23 mouse cellular contexts compared by ENCODE assay signal in genomic region chr2:180402851-180403459, GRCm38 (mm10). TPM values are rescaled to one million over a fixed set of nuclear protein-coding genes. Genes with fewer than 3 reads are reported as not detected.
"Had no signal": no experiment of that assay in that cellular context is flagged by ENCODE, and none has a peak within 500 bp of the region (broad histone marks: within the 10 kb centered on the region; RNA-seq: fewer than 3 reads in every experiment).

No protein-coding gene starts in this region.

- H3K4me3 ChIP-seq: heart, embryonic 13.5 days; heart, embryonic 15.5 days; hindbrain, embryonic 10.5 days; hindbrain, embryonic 12.5 days; intestine, embryonic 15.5 days; limb, embryonic 13.5 days; limb, embryonic 15.5 days; liver, embryonic 13.5 days; liver, embryonic 15.5 days had no signal

- H3K36me3 ChIP-seq: heart, embryonic 15.5 days; hindbrain, embryonic 10.5 days; hindbrain, embryonic 12.5 days; intestine, embryonic 15.5 days; limb, embryonic 13.5 days; limb, embryonic 15.5 days; liver, embryonic 13.5 days; liver, embryonic 15.5 days had no signal

- H3K9me3 ChIP-seq: heart, embryonic 13.5 days; heart, embryonic 15.5 days; hindbrain, embryonic 10.5 days; hindbrain, embryonic 12.5 days; intestine, embryonic 15.5 days; limb, embryonic 13.5 days; limb, embryonic 15.5 days; liver, embryonic 13.5 days; liver, embryonic 15.5 days had no signal

- H3K27ac ChIP-seq: heart, embryonic 13.5 days; heart, embryonic 15.5 days; hindbrain, embryonic 10.5 days; hindbrain, embryonic 12.5 days; hindbrain, embryonic 14.5 days; intestine, embryonic 15.5 days; limb, embryonic 13.5 days; limb, embryonic 15.5 days; liver, embryonic 13.5 days; liver, embryonic 15.5 days had no signal

- DNase-seq: kidney, adult 18-20 months; kidney, adult 8-10 months; kidney, postnatal 10 days; kidney, postnatal 36 days; layer of hippocampus, adult 9-11 months; layer of hippocampus, postnatal 36 days; left cerebral cortex, postnatal 4 days; liver, embryonic 13.5 days had no signal

- H3K4me1 ChIP-seq: hindbrain, embryonic 12.5 days; intestine, embryonic 15.5 days; limb, embryonic 13.5 days; limb, embryonic 15.5 days; liver, embryonic 13.5 days; liver, embryonic 15.5 days had no signal

- H3K27me3 ChIP-seq: heart, embryonic 13.5 days; heart, embryonic 15.5 days; hindbrain, embryonic 12.5 days; intestine, embryonic 15.5 days; limb, embryonic 13.5 days; limb, embryonic 15.5 days; liver, embryonic 13.5 days; liver, embryonic 15.5 days had no signal

- H3K9ac ChIP-seq: heart, embryonic 13.5 days; heart, embryonic 15.5 days; hindbrain, embryonic 12.5 days; hindbrain, embryonic 14.5 days; intestine, embryonic 15.5 days; limb, embryonic 13.5 days; limb, embryonic 15.5 days; liver, embryonic 13.5 days; liver, embryonic 15.5 days had no signal

- ATAC-seq: forebrain, embryonic 16.5 days; hindbrain, embryonic 16.5 days; inflammation-experienced regulatory T-cells, adult 6 months; intestine, embryonic 15.5 days; intestine, postnatal 0 days had no signal

RNA-seq across cellular contexts. Expression of gene Slco4a1, which starts 53.1 kb away (rescaled TPM):
- total RNA-seq: heart, postnatal 25 days had no signal
- polyA plus RNA-seq: heart, embryonic 11.5 days had no signal
